Mouse (Mus musculus) kidney, embryonic 16.5 days (tissue): ENCODE data around the gene Gm37240. TPM values are rescaled to one million over a fixed set of nuclear protein-coding genes. Genes with fewer than 3 reads are reported as not detected.

Source experiments
- ATAC-seq: fragments of 200-750 bp; cut with Nextera tagmentation; 2 replicates; pipeline ENCODE4 v1.8.0; 2017; ENCODE audit warnings: moderate TSS enrichment; ENCODE audit not compliant: low FRiP score, low TSS enrichment
- H3K27ac ChIP-seq: fragments of 300-500 bp; sonication (generic); 2 replicates; pipeline ENCODE4 v1.5.1; 2014; ENCODE audit warnings: low read length
- H3K27me3 ChIP-seq: fragments of 300-500 bp; sonication (generic); 2 replicates; pipeline ENCODE4 v1.6.1; 2014; ENCODE audit warnings: low read length, control low read depth, mixed read lengths; ENCODE audit not compliant: insufficient read depth
- H3K36me3 ChIP-seq: fragments of 300-500 bp; sonication (generic); 2 replicates; pipeline ENCODE4 v1.6.1; 2014; ENCODE audit warnings: low read length, control low read depth, mixed read lengths; ENCODE audit not compliant: insufficient read depth
- H3K4me1 ChIP-seq: fragments of 300-500 bp; sonication (generic); 2 replicates; pipeline ENCODE4 v1.6.1; 2014; ENCODE audit warnings: low read length, control low read depth, mixed read lengths; ENCODE audit not compliant: insufficient read depth
- H3K4me2 ChIP-seq: fragments of 300-500 bp; sonication (generic); replicated peaks from 2 replicates; pipeline ENCODE4 v1.6.1; 2014; ENCODE audit warnings: low read depth, low read length
- H3K4me3 ChIP-seq: fragments of 300-500 bp; sonication (generic); 2 replicates; pipeline ENCODE4 v1.5.1; 2014; ENCODE audit warnings: mild to moderate bottlenecking, low read length
- H3K9ac ChIP-seq: fragments of 300-500 bp; sonication (generic); replicated peaks from 2 replicates; pipeline ENCODE4 v1.6.1; 2014; ENCODE audit warnings: low read length
- H3K9me3 ChIP-seq: fragments of 300-500 bp; sonication (generic); 2 replicates; pipeline ENCODE4 v1.6.1; 2016; ENCODE audit warnings: low read length, control low read depth
- WGBS: fragments of 180-500 bp; shearing (Covaris S2); extraction: QIAGEN DNeasy Blood & Tissue Kit; methylation state at CpG from one replicate; pipeline ENCODE4 v1.1.7; 2014; 5-methylcytosine and 5-hydroxymethylcytosine counted together
- polyA plus RNA-seq: library from polyadenylated mRNA; unstranded; fragments of >200 nt; fragmentation: Nextera tagmentation; extraction: Ambion mirVana; gene quantifications from 2 replicates; pipeline ENCODE4 v1.2.1, GENCODE M21; 2015

Gene Gm37240
- polyA plus RNA-seq, 1 experiment from 2014 or later: 8.7 TPM

DNA sequence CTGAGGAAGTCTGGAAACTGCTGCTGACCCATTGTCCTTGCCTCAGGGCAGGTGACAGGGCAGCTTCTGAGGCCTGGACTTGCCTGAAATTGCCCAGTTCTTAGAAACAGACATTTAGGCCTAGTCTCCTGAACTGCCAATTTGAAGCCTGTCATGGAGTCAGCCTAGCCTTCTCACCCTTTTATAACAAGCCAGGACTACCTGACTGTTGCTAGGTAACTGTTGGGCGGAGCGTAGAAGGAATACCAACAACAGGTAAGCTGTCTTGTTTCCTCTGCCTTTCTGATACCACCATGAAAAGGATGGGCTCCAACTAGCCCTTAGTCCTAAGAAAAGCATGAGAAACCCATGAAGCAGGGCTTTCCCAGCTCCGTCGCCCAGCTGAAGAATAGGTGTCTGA is 570.0 kb downstream of the Gm37240 start:
- no peak for ATAC-seq
- no peaks in the 10 kb centered on the region for H3K4me1 ChIP-seq
- H3K9ac ChIP-seq: no peak overlapping the region
- H3K36me3 ChIP-seq: no peaks in the 10 kb centered on the region
- H3K9me3 ChIP-seq: no peaks in the 10 kb centered on the region
- no peak overlapping the region for H3K4me2 ChIP-seq
- no peaks in the 10 kb centered on the region for H3K27me3 ChIP-seq
- H3K27ac ChIP-seq: no peak overlapping the region
- H3K4me3 ChIP-seq: no peak overlapping the region
- 92% methylated on average over 4 of the region's 4 CpGs for WGBS

DNA sequence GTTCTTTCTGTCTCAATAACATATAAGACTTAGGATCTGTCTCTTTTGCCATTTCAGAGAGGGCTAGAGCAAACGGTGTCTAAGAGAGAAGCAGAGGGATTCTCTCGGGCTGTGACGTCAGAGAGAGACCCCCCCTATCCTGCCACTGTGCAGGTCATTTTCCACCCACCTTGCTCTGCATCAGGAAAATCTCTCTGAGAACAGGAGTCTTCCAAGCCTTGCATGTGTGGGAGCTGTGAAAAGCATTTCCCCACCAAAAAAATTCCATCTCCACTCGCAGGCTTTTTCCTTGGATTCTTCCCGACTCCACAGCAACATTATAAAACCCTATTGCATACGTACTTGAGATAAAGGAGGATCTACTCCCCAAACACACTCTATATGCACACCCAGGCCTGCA is 572.4 kb downstream of the Gm37240 start:
- WGBS: 72% methylated on average over 6 of the region's 6 CpGs
- Histone ChIP-seq H3K27ac (peak overlapping the region; percentile 8; the same call in 1 of the 2 replicates), H3K4me1 (no peaks in the 10 kb centered on the region), H3K27me3 (no peaks in the 10 kb centered on the region), H3K9ac (no peak overlapping the region), H3K4me2 (no peak overlapping the region), H3K4me3 (no peak overlapping the region), H3K36me3 (no peaks in the 10 kb centered on the region), H3K9me3 (no peaks in the 10 kb centered on the region)
- no peak for ATAC-seq

DNA sequence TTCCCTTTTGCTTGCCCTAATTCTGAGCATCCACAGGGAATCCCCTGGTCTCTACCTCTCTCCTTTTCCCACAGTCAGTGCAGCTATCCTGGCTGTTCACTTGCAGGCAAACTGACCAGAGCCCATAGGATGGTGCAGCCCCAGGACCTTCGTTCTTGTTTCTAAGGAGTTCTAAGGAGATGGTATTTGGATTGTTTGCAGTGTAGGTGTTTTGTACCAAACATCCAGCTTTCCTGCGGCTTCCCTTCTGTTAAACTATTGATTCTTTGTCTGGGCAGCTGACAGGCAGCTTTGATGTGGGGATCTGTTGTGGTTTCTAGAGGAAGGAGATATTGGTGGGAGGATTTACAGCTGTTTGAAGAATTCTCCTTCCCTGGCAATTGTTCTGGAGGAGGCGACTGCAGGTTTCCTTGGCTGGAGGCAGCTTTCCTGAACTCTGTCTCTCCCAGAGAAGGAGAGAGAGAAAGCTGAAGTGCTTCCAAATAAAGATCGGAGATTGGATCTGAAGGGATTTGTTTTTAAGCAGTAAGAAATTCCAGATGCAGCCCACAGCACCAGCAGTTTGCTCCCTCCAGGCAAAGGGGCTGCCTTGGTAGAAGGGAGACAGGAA is 573.6 kb downstream of the Gm37240 start:
- no peak overlapping the region for H3K9ac ChIP-seq
- 15% methylated on average over 4 of the region's 4 CpGs for WGBS
- H3K4me2 ChIP-seq: no peak overlapping the region
- H3K9me3 ChIP-seq: no peaks in the 10 kb centered on the region
- ATAC-seq: no peak
- H3K4me3 ChIP-seq: no peak overlapping the region
- H3K27me3 ChIP-seq: no peaks in the 10 kb centered on the region
- H3K4me1 ChIP-seq: no peaks in the 10 kb centered on the region
- no peak overlapping the region for H3K27ac ChIP-seq
- no peaks in the 10 kb centered on the region for H3K36me3 ChIP-seq

DNA sequence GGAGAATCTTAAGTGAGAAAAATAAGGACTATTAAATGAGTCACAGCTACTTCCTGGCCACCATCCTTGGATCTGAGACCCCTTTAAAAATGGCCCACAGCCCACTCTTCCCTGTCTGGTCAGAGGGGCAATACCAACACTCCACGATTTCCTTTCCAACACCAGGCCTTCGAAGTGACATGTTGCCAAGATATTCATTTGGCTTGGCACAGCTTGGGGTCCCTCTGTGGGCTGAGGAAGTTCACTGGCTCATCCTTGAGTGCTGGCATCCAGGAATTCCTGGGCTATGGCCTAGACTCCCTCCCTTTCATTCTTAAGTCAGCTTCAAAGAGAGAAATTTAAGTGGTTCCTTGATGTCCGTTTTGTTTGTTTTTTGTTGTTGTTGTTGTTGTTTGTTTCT is 576.1 kb downstream of the Gm37240 start:
- Histone ChIP-seq H3K9me3 (no peaks in the 10 kb centered on the region), H3K4me1 (no peaks in the 10 kb centered on the region), H3K9ac (no peak overlapping the region), H3K4me2 (no peak overlapping the region), H3K27me3 (no peaks in the 10 kb centered on the region), H3K36me3 (no peaks in the 10 kb centered on the region), H3K27ac (no peak overlapping the region), H3K4me3 (no peak overlapping the region)
- no peak for ATAC-seq
- 92% methylated on average over 3 of the region's 3 CpGs for WGBS

DNA sequence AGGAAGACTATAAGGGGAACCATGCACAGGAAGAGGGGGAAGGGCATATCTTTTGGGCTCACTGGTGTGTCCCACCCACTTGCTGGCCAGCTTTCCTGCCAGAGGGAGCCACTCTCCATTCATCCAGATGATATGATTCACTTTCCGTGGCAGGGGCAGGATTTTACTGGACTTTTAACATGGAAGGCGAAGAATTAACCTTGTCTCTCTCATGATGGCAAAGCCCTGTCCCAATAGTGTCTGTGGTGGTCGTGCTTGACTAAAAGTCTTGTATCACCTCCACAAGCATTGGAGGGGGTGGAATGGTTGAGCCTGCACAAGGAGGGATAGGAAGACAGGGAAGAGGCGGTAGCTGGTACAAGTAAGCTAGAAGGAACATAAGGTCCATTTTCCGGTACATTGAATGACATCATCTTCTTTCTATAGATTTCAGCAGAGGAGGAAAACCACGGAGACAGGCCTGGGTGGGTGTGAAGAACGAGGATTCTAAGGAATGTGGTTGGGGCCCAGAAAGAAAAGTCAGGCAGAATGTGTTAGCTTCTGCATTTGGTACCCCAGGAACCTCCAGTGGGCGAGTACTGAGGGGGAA is 576.8 kb downstream of the Gm37240 start:
- 80% methylated on average over 8 of the region's 8 CpGs for WGBS
- ATAC-seq: no peak
- H3K4me2 ChIP-seq: no peak overlapping the region
- no peaks in the 10 kb centered on the region for H3K36me3 ChIP-seq
- no peaks in the 10 kb centered on the region for H3K4me1 ChIP-seq
- no peak overlapping the region for H3K9ac ChIP-seq
- H3K27me3 ChIP-seq: no peaks in the 10 kb centered on the region
- no peak overlapping the region for H3K4me3 ChIP-seq
- H3K27ac ChIP-seq: no peak overlapping the region
- no peaks in the 10 kb centered on the region for H3K9me3 ChIP-seq

DNA sequence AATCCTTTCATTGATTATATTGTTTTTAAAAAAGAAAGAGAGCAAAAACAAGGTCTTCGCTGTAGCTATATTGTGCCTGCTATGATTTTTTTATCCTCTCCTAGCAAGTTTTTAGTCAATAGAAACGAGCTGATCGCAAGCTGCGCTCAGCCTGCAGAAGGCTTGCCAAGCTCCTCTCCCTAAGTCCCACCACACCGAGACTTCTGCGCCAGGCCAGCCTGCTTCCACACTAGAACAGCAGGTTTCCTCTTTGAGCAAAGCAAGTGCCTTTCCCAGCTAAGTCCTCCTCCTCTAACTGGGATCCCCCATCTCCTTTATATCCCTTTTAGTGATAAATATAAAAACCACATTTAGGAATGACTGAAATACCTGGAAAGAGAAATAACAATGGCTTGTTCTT is 578.1 kb downstream of the Gm37240 start:
- Histone ChIP-seq H3K27ac (no peak overlapping the region), H3K4me2 (no peak overlapping the region), H3K9ac (no peak overlapping the region), H3K9me3 (no peaks in the 10 kb centered on the region), H3K36me3 (no peaks in the 10 kb centered on the region), H3K4me1 (no peaks in the 10 kb centered on the region), H3K4me3 (no peak overlapping the region), H3K27me3 (no peaks in the 10 kb centered on the region)
- ATAC-seq: no peak
- WGBS: 89% methylated on average over 6 of the region's 6 CpGs

DNA sequence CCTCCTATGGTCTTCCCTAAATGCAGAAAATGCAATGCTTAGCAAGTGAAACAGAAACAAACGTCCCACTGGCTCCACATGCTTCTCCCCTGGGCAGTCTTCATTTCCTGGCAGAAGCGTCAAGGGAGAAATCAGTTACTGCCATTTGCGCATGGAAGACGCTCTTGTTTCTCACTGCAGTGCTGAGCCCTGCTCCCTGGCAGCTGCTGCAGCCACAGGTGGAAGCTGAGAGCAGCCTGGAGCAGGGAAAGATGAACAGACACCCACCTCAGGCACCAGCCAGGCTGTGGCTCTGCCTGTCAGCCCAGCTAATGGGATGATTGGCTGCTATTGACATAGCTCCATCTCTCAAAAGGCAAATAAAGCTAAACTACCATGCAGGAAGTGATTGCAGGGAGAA is 578.6 kb downstream of the Gm37240 start:
- Histone ChIP-seq H3K36me3 (no peaks in the 10 kb centered on the region), H3K9ac (no peak overlapping the region)

DNA sequence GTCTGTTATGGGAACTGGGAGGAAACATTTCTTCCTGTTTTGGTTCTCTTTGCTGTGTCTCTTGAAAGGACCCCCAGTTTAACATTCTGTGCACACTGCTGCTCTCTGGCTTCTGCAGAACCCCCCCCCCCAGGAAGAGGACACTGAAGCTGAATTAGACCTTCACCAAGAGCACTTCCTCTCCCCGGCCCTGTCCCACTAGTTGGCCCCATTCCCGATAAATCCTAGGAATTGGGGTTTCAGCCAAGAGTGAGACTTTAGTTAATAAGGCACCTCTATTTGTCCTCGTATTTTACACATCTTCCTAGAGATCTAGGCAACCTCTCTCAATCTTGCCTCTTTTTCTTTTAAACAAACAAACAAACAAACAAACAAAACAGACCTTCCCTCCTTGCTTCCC is 585.5 kb downstream of the Gm37240 start:
- Histone ChIP-seq H3K27ac (no peak overlapping the region), H3K9ac (no peak overlapping the region), H3K36me3 (no peaks in the 10 kb centered on the region), H3K4me3 (no peak overlapping the region), H3K27me3 (no peaks in the 10 kb centered on the region), H3K4me1 (no peaks in the 10 kb centered on the region), H3K4me2 (no peak overlapping the region), H3K9me3 (no peaks in the 10 kb centered on the region; the same call in 1 of the 2 replicates)
- WGBS: 71% methylated on average over 3 of the region's 3 CpGs
- no peak for ATAC-seq

More for the DNA sequence above, 578.6 kb downstream of the Gm37240 start:
- Histone ChIP-seq H3K27ac (no peak overlapping the region), H3K9me3 (no peaks in the 10 kb centered on the region), H3K27me3 (no peaks in the 10 kb centered on the region), H3K4me2 (no peak overlapping the region), H3K4me3 (no peak overlapping the region), H3K4me1 (no peaks in the 10 kb centered on the region)
- WGBS: 64% methylated on average over 4 of the region's 4 CpGs
- ATAC-seq: no peak

DNA sequence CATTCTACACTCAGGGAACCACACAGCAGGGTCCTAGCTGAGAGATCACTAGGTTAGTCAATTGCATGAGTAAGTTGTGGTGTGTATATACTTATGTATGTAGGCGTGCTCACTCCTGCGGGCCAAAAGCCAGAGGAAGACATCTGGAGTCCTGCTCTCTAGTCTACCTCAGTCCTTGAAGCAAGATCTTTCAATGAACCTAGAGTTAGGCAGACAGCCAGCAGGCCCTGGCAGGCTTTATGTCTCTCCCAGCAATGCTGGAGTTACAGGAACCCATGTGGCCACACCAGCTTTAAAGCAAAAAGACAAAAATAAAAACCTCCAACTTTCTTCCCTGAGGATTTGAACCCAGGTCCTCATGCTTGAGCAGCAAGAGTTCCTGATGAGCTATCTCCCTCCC is 586.0 kb downstream of the Gm37240 start:
- H3K4me2 ChIP-seq: no peak overlapping the region
- no peaks in the 10 kb centered on the region; the same call in 1 of the 2 replicates for H3K9me3 ChIP-seq
- no peak overlapping the region for H3K9ac ChIP-seq
- no peaks in the 10 kb centered on the region for H3K27me3 ChIP-seq
- WGBS: 96% methylated on average over 2 of the region's 2 CpGs
- H3K4me1 ChIP-seq: no peaks in the 10 kb centered on the region
- no peak overlapping the region for H3K27ac ChIP-seq
- ATAC-seq: no peak
- H3K36me3 ChIP-seq: no peaks in the 10 kb centered on the region
- no peak overlapping the region for H3K4me3 ChIP-seq

DNA sequence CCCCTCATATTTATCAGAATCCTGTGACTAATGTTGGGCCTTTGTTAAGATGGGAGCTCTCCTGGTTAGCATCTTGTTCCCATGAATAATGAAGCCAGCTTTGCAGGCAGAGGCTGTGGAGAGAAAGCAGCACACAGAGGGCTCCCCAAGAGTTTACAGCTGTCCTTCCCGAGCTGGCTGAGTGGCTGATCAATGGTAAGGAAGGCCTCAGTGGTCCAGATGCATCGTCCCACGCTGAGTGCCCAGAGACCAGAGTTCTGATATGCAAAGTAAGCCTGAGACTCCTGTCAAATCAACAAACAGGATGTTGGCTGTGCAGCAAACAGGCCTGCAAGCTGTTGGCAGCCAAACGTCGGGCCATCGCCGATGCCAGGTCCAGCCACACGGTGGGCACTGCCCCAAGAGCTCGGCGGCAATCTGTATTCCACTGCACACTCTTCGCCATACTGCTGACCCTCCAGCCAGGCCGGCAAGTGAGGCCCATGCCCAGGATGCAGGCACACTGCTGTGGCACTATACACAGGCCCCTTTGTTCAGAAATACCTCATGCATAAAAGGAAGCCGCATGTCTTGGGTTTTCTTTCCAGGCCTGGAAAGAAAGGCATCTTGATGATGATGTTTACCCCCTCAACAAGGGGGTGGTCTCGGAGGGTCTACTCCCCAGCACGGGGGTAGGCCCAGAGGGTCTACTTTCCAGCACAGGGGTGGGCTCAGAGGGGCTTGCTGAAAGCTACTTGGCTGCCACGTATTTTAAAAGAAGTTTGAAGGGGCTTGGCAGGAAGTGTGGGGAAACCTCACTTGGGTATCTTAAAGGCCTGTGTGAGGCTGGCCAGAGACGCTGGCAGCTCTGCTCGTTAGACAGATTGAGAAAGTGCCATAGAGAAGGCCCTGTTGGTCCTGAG is 587.4 kb downstream of the Gm37240 start:
- Histone ChIP-seq H3K36me3 (no peaks in the 10 kb centered on the region), H3K27ac (no peak overlapping the region), H3K9me3 (no peaks in the 10 kb centered on the region; the same call in 1 of the 2 replicates), H3K27me3 (no peaks in the 10 kb centered on the region), H3K4me1 (no peaks in the 10 kb centered on the region), H3K9ac (no peak overlapping the region), H3K4me3 (no peak overlapping the region), H3K4me2 (no peak overlapping the region)
- no peak for ATAC-seq
- 77% methylated on average over 18 of the region's 18 CpGs for WGBS
